Mouse (Mus musculus) gastrocnemius, postnatal 36 days (tissue): ENCODE results near the gene Alcam. TPM values are rescaled to one million over a fixed set of nuclear protein-coding genes. Genes with fewer than 3 reads are reported as not detected.

Experiments used
- DNase-seq, 2 experiments: peaks; one replicate each; pipeline ENCODE4 v3.0.0; 2022
- intact Hi-C: fragments of 180-260 bp; cut with DNase I; formaldehyde crosslinking; loops from one replicate; pipeline ENCODE4 v1.15.1; 2025
- total RNA-seq, 2 experiments: library from RNA; stranded (reverse); gene quantifications; 2 replicates each; pipeline ENCODE4 v1.2.3; 2021

Gene Alcam
- total RNA-seq, 2 experiments from 2014 or later = 0.82 to 1.1 TPM

DNA sequence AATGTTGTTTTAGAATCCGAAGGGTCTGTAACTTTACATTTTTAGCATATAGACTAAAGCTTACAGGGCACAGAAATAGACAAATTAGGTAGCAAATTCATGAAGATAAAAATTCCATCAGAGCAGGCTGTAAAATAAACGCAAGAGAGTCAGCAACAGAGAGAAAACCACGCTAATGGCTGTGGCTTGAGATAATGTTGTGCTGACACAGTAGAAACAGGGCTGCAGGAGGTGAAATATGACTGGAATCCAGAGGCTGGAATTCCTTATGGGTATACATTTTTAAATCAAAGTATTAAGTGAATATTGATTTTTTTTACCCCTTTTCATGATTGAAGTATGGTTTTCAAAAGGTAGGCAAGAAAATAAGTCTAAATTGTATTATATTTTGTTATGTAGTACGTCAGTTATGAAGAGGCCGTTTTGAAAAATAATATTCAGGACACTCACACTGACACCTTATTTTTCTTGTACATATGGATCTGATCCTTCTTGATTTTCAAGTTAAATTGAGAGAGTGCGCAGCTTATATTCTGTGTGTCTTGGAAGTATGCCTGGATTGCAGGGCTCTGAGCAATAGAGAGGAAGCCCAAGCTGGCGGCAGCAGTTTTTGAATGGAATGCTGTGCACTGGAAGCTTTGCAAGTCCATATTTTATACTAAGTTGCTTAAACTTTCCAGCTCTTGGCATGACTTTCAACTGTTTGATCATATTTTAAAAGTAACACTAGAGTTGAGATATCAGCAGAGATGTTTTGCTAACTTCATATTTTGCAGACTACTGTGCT is 74.9 kb downstream of the Alcam start:
- intact Hi-C loops = no loop called here
- DNase-seq = no peak

DNA sequence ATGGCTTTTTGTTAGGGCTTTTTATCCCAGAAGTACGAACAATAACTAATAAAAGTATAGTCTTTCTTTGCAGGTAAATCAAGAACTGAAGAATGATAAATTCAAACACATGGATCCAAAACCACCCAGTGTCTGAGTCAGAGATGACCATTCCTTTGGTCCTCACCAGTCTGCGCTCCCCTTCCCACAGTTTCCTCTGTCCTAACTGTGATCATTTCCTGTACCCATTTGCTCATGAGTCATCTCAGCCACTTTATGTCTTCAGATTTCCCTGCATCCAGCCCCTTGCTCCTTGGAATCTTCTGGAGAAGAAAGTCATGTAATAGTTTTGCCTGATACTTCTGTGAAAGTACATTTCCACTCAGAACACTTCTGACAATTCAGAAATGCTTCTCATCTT is 77.0 kb downstream of the Alcam start:
- DNase-seq = no peak
- intact Hi-C loops = no loop called here

DNA sequence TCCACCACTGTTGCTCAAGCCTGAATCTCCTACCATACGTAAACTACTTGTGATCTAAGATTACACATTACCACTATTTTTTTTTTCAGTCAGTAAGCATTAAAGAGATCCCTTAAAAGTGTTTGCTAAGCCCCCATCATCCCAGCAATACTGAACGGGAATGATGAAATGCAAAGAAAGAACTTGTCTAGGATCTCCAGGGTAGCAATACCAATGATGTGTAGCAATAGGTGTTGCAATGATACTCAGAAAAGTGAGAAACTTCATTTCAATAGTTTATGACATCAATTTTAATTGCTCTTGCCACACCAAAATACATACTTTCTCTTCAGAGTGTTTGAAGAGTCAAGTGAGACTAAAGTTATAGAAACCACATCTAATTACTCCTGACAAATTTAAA is 81.9 kb downstream of the Alcam start:
- no peak for DNase-seq

DNA sequence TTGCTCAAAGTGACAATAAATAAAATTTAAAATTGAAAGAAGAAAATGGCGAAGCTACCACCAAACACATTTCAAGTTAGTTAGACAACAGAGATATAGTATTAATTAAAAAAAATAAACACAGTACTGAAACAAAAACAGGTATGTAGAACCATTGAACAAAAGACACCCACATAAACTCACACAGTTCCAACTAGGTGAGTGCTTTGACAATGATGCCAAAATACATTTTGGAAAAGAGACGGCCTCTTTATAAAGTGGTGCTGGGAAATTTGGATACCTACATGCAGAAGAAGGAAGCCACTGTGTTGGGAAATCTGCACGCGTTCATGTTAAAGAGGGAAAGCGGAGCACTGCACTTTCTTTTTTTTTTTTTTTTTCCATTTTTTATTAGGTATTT is 85.4 kb downstream of the Alcam start:
- intact Hi-C loops = no loop called here
- DNase-seq = no peak

More for the DNA sequence above, 81.9 kb downstream of the Alcam start:
- intact Hi-C loops = no loop called here

DNA sequence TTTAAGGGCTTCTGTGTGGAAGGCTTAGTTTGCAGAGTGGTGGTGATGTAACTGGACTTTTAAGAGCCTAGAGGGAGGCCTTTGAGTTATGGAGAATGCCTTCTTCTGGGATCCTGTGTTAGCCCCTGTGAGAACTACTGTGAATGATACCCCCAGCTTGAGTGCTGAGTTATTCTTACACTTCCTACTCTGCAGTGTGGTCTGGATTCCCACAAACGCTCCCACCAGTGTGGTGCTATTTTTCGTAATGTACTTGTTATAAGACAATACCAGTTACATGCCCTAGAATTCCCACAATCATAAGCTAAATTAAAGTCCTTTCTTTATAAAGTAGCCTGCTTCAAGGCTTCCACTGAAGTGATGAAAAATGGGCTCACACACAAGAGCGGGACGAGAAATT is 87.0 kb downstream of the Alcam start:
- no peak for DNase-seq
- intact Hi-C loops = no loop called here

DNA sequence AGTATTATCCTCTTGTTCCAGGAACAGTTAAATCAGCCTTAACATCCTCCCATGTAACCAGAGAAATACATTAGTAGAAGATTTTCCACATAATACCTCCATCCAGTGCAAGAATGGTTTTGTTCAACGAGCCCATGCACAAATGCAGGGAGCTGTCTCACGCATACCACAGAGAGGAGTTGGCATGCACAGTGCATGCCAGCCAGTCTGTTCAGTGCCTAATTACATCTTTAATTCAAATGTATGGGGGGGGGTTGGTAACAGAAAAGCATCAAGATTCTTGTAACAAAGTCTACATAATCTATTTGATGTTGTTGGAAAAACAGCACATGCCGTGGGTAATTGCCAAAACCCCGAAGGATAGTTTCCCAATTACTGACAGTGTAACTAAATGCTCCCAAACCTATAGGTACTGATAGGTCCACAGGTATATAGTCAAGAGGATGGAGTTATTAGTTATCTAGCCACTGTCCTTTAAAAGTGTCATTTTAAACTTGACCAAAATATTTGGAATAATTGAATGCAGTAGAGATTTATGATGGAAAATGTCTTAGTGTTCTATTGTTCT is 89.8 kb downstream of the Alcam start:
- intact Hi-C loops = no loop called here
- DNase-seq = no peak

DNA sequence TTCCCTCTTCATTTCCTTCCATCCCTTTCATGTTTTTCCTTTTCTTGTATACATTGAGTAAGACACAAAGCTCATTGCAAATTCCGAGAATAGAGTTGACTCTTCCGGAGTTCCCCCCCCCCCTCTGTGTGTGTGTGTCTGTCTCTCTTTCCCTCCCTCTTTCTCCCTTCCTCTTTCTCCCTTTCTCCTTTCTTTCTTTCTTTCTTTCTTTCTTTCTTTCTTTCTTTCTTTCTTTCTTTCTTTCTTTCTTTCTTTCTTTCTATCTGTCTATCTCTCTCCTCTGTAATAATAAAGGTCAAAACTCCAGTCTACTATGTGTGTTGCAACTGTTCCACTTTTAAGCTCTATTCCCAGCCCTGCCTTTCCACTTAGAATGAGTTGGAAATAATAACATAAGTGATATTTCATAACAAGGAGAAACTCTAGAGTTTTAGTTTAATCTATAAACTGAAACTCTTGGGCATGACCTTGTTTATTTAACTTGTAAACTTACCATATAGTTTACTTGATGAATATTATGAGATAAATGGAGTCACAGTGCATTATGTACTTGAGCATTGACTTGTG is 110.3 kb downstream of the Alcam start:
- DNase-seq = no peak
- intact Hi-C loops = no loop called here

DNA sequence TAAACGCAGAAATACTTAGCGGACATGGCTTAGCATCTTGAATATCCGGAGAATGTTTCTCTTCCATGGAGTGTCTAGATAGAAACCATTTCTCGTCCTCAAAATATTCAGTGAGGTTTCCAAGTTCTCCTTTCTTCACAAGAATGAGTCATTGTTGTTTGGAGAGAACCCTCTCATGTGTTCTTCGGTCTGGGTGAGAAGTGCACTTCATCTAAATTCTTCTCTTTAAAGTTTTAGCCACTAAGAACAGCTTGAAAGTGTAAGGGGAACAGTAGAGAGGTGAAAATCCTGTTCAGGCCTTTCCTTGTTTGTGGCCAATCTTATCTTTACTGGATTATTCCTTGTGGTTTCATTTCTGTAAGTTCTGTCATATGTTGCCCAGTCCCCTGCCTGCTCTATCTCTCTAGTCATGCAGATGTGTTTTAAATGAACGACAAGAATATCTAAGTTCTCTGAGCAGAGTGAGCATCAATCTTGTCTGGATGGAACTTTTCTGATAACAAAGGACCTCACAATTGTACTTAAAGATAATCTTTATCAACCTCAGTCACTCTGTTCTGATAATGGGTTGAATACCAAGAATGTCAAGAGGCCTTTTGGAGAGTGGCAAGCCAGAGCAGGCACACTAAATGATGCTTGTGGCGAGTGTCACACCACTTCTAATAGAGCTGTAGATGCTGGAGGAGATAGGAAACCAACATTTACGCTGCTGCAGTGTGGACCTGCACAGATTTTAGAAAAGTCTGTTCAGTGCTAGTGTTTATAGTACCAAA is 111.0 kb downstream of the Alcam start:
- DNase-seq = no peak

DNA sequence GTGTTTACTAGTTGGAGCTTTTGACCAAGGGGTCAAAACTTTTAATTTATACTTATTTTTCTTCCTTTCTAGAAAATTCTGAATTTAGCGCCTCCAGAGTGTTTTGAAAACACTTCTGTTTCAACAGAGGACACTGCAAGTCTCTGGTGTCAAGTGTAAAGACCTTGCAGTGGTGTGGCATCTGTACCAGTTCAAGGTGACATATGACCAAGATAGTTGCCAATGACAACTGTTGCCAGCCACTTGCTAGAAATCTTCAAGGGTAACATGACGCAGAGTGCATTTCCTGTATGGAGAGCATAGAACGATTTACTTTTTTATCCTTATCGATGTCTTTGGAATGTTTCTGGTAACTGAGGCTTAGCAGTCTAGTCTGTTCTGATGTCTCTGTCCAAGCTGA is 119.8 kb downstream of the Alcam start:
- DNase-seq = no peak
- intact Hi-C loops = no loop called here

More for the DNA sequence above, 111.0 kb downstream of the Alcam start:
- intact Hi-C loops = no loop called here

DNA sequence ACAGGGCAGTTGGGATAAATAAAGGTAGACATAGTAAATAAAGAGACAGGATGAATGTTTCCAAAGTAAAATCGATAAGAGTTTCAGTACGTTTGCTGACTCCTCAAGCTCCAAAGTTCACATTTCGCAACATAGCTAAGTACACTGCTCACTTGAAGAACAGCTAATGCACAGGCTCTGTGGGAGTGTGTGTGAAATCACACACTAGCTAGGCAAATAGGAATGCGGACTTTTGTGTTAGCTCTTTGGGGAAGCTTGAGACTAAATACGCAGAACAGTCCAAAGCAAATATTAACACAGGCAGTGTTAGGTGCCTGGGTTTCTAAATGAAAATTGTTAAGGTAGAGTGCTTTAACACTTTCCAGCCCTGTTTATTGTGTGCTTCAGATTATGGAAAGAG is 120.2 kb downstream of the Alcam start:
- DNase-seq = no peak
- intact Hi-C loops = no loop called here

DNA sequence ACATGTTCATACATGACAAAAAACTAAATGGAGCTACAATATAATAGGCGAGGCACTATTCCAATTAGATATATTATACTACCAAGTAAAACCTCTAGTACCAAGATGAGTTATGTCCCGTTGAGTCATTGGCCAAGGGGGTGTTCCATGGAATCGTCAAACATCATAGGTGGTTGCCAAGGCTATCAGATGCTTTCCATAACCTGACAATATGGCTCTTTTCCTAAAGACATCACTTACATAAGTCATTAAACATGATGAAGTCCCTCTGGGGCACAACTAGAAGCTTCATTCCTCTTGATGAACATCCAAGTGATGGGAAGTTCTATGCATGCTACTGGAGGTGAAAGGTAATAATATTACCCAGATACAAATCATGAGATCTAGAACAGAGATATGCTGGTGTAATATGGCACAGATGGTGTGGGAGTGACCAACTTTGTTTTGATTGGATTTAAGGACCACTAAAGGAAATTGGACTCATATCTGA is 122.5 kb downstream of the Alcam start:
- no peak for DNase-seq
- intact Hi-C loops = no loop called here

DNA sequence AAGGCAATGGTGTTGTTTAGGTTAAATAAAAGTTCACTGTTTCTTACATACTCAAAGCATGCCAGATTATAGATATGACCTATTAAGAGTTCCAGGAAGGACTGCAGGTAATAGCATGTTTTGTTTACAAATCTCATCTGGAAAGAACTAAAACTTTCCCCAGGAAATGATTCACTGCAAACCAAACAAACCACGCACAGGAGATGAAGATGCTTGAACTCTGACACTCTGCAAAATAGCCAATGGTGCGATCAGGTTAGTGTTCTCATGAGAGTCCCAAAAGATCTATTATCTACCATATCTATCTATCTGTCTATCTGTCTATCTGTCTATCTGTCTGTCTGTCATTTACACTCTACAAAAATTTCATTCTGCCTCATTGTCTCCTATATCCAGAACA is 124.5 kb downstream of the Alcam start:
- intact Hi-C loops = no loop called here
- no peak for DNase-seq

DNA sequence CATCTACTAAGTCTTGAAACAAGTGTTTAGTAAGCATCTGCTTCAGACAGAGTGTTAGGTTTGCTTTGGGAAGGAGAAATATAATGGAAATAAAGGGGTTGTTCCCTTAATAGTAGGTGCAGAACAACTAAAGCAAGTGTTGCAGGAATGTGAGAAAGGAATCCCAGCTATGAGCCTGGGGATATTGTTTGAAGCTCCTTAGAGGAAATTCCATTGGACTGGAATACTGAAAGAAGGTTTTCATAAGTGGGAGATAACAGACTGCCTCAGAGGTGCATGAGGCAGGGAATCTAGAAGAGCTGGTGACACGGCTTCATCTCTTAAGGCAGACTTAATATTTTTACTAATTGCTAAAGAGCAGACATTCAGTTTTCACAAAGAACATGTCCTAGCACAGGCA is 134.6 kb downstream of the Alcam start:
- intact Hi-C loops = no loop called here

DNA sequence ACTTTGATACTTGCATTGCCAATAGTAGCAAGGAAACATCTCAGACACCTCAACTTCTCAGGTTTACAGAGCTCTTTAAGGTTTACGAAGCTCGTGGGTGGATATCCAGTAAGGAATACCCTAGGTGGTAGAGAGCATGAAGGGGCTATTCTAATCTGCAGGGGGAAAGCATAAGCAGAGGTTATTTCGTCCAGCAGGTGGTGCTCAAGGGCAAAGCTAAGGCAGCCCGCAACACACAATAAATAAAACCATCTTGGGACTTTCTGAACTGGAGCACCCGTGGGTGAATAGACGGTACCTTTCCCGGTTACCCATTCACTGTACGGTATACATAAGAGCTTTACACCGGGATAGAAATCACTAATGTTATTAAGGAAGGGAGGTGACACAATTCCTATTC is 142.8 kb downstream of the Alcam start:
- DNase-seq = peak in 1 of 2 experiments; percentile 38
- intact Hi-C loops = loop anchor here (5.0 kb wide), 1 partner anchor 951 kb away; no protein-coding TSS in a partner anchor

More for the DNA sequence above, 134.6 kb downstream of the Alcam start:
- DNase-seq = no peak

DNA sequence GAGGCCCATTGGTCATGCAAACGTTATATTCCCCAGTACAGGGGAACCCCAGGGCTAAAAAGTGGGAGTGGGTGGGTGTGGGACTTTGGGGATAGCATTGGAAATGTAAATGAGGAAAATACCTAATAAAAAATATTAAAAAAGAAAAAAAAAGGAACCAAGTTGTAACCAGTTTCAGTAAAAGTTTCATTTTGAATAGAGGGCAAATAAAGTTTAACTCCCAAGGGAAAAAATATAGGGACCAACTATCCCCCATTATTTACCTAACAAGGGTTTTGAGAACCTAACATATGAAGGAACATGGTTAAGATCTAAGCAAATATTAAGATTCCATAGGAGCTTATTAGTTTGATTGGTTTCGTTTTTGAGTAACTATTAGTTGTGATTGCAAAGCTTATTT is 146.9 kb downstream of the Alcam start:
- intact Hi-C loops = no loop called here
- DNase-seq = no peak

DNA sequence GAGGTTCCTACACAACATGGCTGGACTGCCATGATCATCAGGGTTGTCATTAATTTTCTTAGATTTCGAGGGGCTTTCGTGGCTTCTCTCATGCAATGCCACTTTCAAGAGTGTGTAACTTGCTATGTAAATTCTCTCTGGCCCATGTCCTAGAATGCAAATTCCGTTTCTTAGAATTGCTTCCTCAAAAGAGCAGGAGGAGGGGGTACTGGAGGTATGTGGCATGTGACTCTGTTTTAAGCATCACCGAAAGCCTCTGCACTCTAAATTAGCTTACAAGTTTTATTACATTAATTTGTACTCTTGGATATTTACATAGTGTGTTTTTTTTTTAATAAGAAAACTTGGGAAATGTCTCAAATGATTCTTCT is 150.4 kb downstream of the Alcam start:
- intact Hi-C loops = no loop called here
- no peak for DNase-seq

DNA sequence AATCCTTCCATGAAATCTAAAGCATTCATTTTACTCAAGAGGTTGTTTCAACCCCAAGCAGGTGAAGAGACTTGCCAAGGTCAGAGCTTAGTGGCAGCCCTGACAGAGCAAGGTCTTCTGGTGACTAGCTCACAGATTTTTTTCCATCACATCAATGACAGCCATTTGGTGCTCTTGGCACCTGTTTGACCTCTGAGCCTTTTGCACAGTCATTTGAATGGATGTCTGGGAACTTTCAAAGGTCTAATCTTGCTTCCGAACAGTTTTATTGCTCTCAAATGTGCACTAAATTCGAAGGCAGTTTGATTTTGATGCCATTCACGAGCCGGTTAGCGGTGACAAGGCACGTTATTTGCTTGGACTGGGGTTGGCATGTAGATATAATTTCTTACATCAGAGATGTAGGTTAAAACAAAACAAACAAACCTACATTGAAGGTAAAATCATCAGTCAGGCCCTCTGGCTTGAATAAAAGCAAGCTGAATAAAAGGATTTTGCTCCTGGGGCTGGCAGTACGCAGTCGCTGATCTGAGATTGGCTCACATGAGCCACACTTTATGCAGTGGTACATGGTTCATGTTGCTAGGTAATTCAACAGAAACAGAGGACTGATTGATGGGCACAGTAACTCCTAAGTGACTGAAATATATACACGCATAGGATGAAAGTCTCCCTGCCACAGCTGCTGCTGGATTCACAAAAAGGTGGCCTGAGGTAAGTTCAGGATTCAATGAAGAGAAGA is 150.9 kb downstream of the Alcam start:
- intact Hi-C loops = no loop called here
- DNase-seq = no peak

DNA sequence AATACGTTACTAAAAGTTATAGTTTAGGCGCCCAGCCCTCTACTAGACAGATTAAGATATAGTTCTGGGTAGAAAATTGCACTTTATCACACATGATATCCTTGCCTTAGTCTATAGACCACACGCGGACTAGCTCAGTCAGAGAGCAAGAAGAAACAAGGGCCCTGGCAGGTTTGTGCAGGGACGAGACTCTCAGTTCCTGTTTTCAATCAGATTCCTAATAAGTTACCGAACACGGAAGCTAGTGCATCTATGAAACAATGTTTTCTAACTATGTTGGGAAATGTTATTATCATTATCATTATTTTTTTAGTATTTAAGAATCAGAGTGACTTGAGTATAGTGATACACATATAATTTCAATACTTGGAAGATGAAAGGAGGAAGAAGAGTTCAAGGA is 152.1 kb downstream of the Alcam start:
- DNase-seq = no peak
- intact Hi-C loops = no loop called here

DNA sequence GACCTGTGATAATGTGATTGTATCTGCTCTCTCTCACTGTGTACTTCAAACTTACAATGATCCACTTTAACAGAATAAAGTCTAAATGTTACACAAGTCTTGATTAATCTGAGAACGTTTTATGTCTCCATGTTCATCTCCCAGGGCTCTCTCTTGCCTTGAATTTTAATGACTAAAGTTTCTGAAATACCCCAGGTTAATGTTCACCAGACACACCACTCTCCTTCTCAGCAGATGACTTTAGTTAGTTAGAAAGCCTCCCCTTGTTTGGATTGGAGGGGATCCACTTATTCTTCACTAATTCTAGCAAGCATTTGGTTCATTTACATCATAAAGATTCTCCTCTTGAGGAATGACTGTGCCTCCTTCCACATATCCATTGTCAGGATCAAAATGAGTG is 157.5 kb downstream of the Alcam start:
- DNase-seq = no peak
- intact Hi-C loops = no loop called here

DNA sequence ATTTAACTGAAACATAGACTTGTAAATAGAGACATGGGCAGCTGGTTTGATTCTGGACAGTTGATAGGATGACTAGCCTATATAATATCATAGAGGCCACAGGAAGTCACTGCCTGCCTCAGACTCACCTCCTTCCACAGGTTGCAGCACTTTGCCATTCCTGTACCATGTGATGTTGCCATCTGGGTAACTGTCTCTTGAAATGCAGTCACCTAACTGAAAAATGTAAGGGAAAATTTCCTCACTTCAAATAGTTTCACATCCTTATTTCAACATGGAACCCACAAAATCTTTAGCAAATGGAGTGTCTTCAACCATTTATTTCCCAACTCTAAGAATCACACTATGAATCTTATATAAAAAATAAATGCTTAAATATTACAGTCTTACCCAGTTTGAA is 158.3 kb downstream of the Alcam start:
- intact Hi-C loops = no loop called here
- no peak for DNase-seq
